Mouse (Mus musculus): Measurements from ENCODE around the gene Col19a1.

DNA sequence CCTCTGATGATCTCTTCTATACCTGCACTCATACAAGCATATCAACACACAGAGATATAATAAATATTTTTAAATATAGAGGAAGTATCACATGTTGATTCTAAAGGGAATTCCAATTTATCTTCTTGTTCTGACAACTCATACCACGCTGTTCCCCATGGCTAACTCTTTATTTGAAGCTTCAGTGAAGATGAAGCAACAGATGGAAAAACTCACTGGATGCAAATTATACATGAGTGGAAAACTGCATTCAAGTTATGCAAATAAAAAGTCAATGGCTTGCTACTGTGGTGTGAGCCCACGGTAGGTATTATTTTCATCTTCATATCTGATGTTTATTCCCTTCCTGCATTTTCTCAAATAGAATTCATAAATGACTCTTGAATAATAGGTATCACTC is 60.1 kb downstream of the Col19a1 start:
- no peak for TF ChIP-seq CTCF (IDR thresholded peaks at IDR 0.05; ENCODE audit: extremely low read depth, insufficient read length, insufficient replicate concordance, low read depth, low read length)
- no peak for TF ChIP-seq POLR2A (IDR thresholded peaks at IDR 0.05; ENCODE audit: low read depth, low read length)

All from small intestine, adult 2 months (tissue).